Comparison of ENCODE assay signal across 23 mouse cellular contexts in genomic region chr15:27684813-27685212, GRCm38 (mm10).
"Had no signal": no experiment of that assay in that cellular context is flagged by ENCODE, and none has a peak within 500 bp of the region (broad histone marks: within the 10 kb centered on the region; RNA-seq: fewer than 3 reads in every experiment).

No protein-coding gene starts in this region.

- H3K4me3 ChIP-seq: hindbrain, embryonic 10.5 days; hindbrain, embryonic 12.5 days; intestine, embryonic 15.5 days; kidney, embryonic 15.5 days; limb, embryonic 13.5 days; limb, embryonic 15.5 days; liver, embryonic 12.5 days had no signal

- H3K27ac ChIP-seq: hindbrain, embryonic 10.5 days; hindbrain, embryonic 12.5 days; hindbrain, embryonic 14.5 days; intestine, embryonic 15.5 days; kidney, embryonic 15.5 days; kidney, postnatal 0 days; limb, embryonic 13.5 days; limb, embryonic 15.5 days; liver, embryonic 12.5 days; liver, embryonic 14.5 days had no signal

- H3K9ac ChIP-seq: forebrain, postnatal 0 days; hindbrain, embryonic 12.5 days; hindbrain, embryonic 14.5 days; intestine, embryonic 15.5 days; kidney, embryonic 15.5 days; limb, embryonic 13.5 days; limb, embryonic 15.5 days; liver, embryonic 12.5 days; liver, embryonic 14.5 days had no signal

- H3K36me3 ChIP-seq: hindbrain, embryonic 10.5 days; hindbrain, embryonic 12.5 days; intestine, embryonic 15.5 days; kidney, embryonic 15.5 days; limb, embryonic 13.5 days; limb, embryonic 15.5 days; liver, embryonic 12.5 days had no signal

- H3K27me3 ChIP-seq: hindbrain, embryonic 12.5 days; intestine, embryonic 15.5 days; kidney, embryonic 15.5 days; limb, embryonic 15.5 days had no signal

- DNase-seq: forebrain, postnatal 0 days; gastrocnemius, postnatal 14 days; gastrocnemius, postnatal 36 days; heart, adult 18-20 months; heart, postnatal 10 days; heart, postnatal 4 days; kidney, adult 2 months; kidney, adult 9 months; kidney, postnatal 14 days; kidney, postnatal 36 days; layer of hippocampus, adult 9-11 months; layer of hippocampus, postnatal 36 days; left cerebral cortex, postnatal 4 days had no signal
